Comparison of ENCODE assay signal across 7 mouse cellular contexts in the genomic region with DNA sequence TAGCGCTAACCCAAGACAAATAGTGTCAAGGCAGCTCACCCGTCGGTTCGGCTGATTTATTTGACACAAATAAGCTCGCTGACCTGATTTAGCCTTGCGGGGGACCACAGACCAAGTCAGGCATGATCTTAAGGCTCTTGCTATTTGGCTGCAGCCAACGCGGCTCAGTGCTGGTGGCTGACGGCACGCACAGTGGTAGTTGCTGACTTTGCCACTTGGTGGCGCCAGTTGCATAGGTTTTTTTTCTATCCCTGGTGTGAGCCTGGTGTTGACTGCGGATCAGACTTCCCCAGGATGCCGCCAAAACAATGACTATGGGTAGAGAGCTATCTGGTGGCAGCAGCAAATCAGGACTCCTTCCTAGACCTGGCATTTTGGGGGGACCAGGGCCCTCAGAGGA. TPM values are rescaled to one million over a fixed set of nuclear protein-coding genes. Genes with fewer than 3 reads are reported as not detected.
DNase-seq lines count a peak whose midpoint lies in the region; ATAC-seq lines count a peak whose summit lies in the region.

No protein-coding gene starts in this region.

- peak; percentile 89 for DNase-seq in embryo, embryonic 10 days (ENCODE audit: low spot score)
- peak; percentile 82 for DNase-seq in gastrocnemius, postnatal 14 days
- DNase-seq in left cerebral cortex, postnatal 10 days (ENCODE audit: extremely low spot score in 1 of 2, low spot score in 2 of 2) = peak; percentile 86 to 87
- DNase-seq in mesoderm, embryonic 11.5 days (ENCODE audit: low read depth, low spot score) = peak; percentile 80
- peak; percentile 83 to 84 for DNase-seq in right cerebral cortex, postnatal 36 days (ENCODE audit: low spot score in 2 of 2)

- ATAC-seq in activated CD4-positive, CD25-positive, alpha-beta regulatory T cell, adult 4 months = peak; percentile 84
- peak; percentile 82 for ATAC-seq in inflammation-experienced regulatory T-cells, adult 6 months

- intact Hi-C loops in gastrocnemius, postnatal 14 days (cut with DNase I; ENCODE audit: low total_unique reads) = loop anchor here (5.0 kb wide), 2 partner anchors 58 to 488 kb away; no protein-coding TSS in a partner anchor
- intact Hi-C loops in left cerebral cortex, postnatal 10 days (cut with DNase I) = loop anchor here (5.0 kb wide), 2 partner anchors 468 to 488 kb away; no protein-coding TSS in a partner anchor

RNA-seq across cellular contexts. Expression of gene 2410131K14Rik, which starts 24.0 kb away (rescaled TPM):
- polyA plus RNA-seq in activated CD4-positive, CD25-positive, alpha-beta regulatory T cell, adult 4 months (2017; shearing (Covaris generic)) = 1 to 10 TPM; 2.5 to 3.5 TPM
- total RNA-seq in gastrocnemius, postnatal 14 days (2021) = 1 to 10 TPM; 3.2 to 3.4 TPM
- polyA plus RNA-seq in inflammation-experienced regulatory T-cells, adult 6 months (2017; shearing (Covaris generic)) = 1 to 10 TPM; 2.7 to 3.7 (median 3.1) TPM
- total RNA-seq in left cerebral cortex, postnatal 10 days (2021) = 10 to 100 TPM; 18.6 to 19.3 TPM

RNA-seq across cellular contexts. Expression of gene Rnft2, which starts 24.1 kb away (rescaled TPM):
- polyA plus RNA-seq in activated CD4-positive, CD25-positive, alpha-beta regulatory T cell, adult 4 months (2017; shearing (Covaris generic)) = under 1 TPM in 1 of 2 experiments, not detected in 1; 0.26 TPM
- total RNA-seq in gastrocnemius, postnatal 14 days (2021) = under 1 TPM; 0.62 to 0.84 TPM
- polyA plus RNA-seq in inflammation-experienced regulatory T-cells, adult 6 months (2017; shearing (Covaris generic)) = not detected
- 100 to 1,000 TPM; 104 to 105 TPM for total RNA-seq in left cerebral cortex, postnatal 10 days (2021)

Comparison
In these comparisons a context has a peak if more than half of its experiments do, and no peak if none do; other contexts are left out.
1. Peak in every context shown above with its lines: DNase-seq and ATAC-seq.
2. RNA of gene 2410131K14Rik, which starts 24.0 kb away (total RNA-seq): 18.6 to 19.3 TPM in left cerebral cortex, postnatal 10 days; 3.2 to 3.4 TPM in gastrocnemius, postnatal 14 days; every median in the first group is over 4 times any median in the second.
3. RNA of gene Rnft2, which starts 24.1 kb away (total RNA-seq): 104 to 105 TPM in left cerebral cortex, postnatal 10 days; 0.62 to 0.84 TPM in gastrocnemius, postnatal 14 days; every median in the first group is over 10 times any median in the second.